Mouse (Mus musculus) lung, postnatal 0 days (tissue): Measurements from ENCODE around the gene Bcl3.

Experiments
- CTCF ChIP-seq: IDR thresholded peaks from 2 replicates; pipeline ENCODE4 v1.5.1; 2016; ENCODE audit warnings: antibody characterized with exemption, mild to moderate bottlenecking
- EP300 ChIP-seq: IDR thresholded peaks from 2 replicates; pipeline ENCODE4 v1.6.1; 2016; ENCODE audit warnings: antibody characterized with exemption, mild to moderate bottlenecking, control low read depth

GRCm38 (mm10) chr7:19841686-19842413 is 19.3 kb upstream of the Bcl3 start:
- no peak for TF ChIP-seq EP300
- TF ChIP-seq CTCF, result no peak
